Mouse (Mus musculus): Measurements from ENCODE around the gene Pomc.
"Not testable (repeated sequence)": the region's sequence is repeated elsewhere in the genome, so short reads cannot be mapped to it uniquely, and the experiment has no call there.

Gene Pomc

DNA sequence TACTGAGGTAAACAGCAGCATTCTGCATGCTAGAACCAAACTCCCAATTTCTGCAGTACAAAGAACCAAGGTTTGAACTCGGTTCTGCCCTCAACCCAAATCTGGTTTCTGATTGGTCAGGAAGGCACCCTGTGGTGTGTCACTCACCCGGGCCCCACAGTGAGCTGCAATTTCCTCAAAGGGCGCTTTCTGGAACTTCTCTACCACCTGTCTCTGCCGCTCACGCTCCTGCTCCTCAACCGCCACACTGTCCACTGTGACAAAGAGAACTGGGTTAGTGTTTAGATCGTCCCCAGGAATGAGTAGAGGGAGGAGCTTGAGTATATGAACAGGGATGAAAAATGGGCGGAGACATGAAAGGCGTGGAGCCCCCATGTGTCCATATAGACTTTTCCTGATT, 13.6 kb downstream of the Pomc start:
- no peak for DNase-seq (ENCODE audit: low spot score)

DNA sequence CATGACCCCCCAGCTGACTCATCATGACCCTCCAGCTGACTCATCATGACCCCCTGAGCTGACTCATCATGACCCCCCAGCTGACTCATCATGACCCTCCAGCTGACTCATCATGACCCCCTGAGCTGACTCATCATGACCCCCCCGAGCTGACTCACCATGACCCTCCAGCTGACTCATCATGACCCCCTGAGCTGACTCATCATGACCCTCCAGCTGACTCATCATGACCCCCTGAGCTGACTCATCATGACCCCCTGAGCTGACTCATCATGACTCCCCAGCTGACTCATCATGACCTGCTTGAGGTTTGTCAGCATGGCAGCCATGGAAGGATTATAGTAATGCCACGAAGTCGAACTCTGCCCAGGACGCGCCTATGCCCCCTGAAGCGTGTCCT, 18.4 kb downstream of the Pomc start:
- DNase-seq (ENCODE audit: low spot score): not testable (repeated sequence)

DNA sequence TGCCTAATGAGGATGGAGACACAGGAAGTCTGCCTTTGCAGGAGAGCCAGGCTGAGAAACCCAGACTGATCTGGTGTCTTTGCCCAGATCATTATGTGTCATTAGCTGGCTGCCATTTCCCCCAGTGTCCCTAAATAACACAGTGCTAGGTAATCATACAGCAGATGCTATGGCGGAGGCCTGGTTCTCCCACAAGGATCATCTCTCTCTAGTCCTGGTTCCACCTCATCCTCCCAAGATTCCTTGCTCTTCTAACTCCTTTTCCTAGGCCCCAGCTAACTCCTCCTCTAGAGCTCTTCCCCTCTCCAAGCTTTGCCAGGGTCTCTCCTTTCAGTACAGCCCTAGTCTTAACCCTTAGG, 26.2 kb downstream of the Pomc start:
- no peak for DNase-seq (ENCODE audit: low spot score)

- DNase-seq (ENCODE audit: low spot score): no peak
Observed at GRCm38 (mm10) chr12:3981350-3982131, 26.8 kb downstream of the Pomc start.

DNA sequence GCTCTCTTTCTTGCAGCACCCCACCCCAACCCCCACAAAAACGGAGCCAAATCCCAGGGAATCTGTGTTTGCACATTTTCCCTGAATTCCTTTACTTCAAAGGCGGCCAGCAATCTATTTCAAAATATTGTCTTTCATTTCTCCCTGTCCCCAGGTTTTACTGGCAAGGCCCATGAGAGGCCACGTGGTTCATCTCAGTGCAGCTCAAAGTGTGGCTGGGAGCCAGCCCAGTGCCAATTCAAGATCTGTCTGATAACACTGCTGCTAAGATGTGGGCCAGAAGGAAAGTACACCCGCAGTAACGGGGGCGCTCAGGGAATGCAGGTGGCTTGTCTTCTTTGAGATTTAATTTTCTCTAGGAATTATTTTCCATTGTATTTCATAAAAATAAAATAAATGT, 27.5 kb downstream of the Pomc start:
- no peak for DNase-seq (ENCODE audit: low spot score)

GRCm38 (mm10) chr12:3983736-3984135, 29.0 kb downstream of the Pomc start:
- DNase-seq (ENCODE audit: low spot score): no peak

- no peak for DNase-seq (ENCODE audit: low spot score)
Observed at GRCm38 (mm10) chr12:3984446-3984845, 29.7 kb downstream of the Pomc start.

GRCm38 (mm10) chr12:3989943-3990342, 35.2 kb downstream of the Pomc start:
- no peak for DNase-seq (ENCODE audit: low spot score)

DNA sequence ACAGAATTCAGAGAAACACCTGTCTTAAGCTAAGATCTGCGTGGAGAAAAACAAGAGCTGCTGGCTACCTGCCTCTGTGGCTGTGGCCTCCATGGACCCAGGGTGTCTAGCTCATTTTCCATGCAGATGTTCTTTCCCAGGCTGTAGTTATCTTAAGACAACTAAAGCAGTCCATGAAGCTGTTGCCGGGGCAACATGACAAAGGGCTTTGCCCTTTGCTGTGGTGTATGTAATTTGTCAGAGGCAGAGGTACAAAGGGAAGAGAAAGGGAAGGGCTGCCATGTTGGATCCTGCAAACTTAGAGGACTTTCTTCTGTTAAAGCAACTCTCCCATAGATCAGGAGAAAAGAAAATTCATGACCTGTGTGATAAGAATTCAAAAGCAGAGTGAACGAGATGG, 36.3 kb downstream of the Pomc start:
- no peak for DNase-seq (ENCODE audit: low spot score)

DNA sequence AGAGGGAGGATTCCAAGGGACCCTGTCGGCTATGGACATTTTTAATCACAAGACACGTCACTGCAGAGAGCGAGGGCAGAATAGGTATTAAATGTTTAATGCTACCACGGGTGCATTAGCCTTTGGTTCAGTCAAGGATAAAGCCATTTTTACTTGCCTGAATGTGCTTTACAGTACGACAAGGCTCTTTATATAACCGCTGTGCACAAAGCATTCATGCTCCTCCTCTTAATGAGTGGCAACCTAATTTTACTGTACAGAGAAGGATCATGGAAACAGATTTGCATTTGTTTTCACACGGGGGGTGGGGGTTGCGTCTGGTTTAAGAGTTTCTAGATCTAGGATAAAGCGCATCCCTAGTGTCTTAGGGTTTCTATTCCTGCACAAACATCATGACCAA, 42.0 kb downstream of the Pomc start:
- no peak for DNase-seq (ENCODE audit: low spot score)

- no peak for DNase-seq (ENCODE audit: low spot score)
Observed at GRCm38 (mm10) chr12:4000406-4000805, 45.7 kb downstream of the Pomc start.

GRCm38 (mm10) chr12:4004648-4005047, 49.9 kb downstream of the Pomc start:
- no peak for DNase-seq (ENCODE audit: low spot score)

GRCm38 (mm10) chr12:4006079-4006478, 51.3 kb downstream of the Pomc start:
- no peak for DNase-seq (ENCODE audit: low spot score)

DNA sequence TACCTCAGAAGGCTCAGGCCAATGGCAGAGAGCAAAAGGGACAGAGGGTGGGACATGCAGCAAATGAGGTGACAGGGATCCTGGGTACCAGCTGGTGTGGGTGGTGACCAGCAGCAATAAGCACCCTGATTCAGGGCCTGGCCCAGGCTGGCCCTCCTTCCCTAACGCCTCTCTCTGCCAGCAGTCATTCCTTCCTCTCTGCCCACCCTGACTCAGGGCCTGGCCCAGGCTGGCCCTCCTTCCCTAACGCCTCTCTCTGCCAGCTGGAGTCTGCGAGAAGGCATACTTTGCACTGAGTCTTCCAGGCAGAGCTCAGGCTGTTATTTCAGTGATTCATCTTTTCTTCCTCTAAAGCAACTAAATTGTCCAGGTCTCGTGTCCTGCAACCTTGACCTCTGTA, 52.4 kb downstream of the Pomc start:
- no peak for DNase-seq (ENCODE audit: low spot score)

DNA sequence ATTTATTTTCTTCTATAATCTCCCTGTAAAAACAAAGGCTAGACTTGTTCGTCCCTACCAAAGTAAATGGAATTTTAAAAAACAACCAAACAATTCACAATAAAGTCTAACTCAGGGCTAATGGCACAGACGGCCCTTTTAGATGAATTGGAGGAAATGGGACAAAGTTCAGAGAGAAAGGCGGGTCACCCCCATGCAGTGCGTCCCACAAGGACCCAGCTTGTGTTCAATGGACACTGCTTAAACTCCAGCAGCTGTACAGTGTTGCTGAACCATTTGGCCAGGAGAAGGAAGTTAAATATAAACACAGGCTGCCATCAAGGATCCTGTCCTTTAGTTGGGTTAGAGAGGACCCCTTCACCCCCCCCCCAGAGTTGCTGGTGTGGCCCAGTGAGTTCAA, 53.0 kb downstream of the Pomc start:
- DNase-seq (ENCODE audit: low spot score): no peak

- no peak for DNase-seq (ENCODE audit: low spot score)
Observed at GRCm38 (mm10) chr12:4008731-4009130, 54.0 kb downstream of the Pomc start.

Data from urinary bladder, postnatal 10 days (tissue).